Mouse (Mus musculus) thymus, adult 2 months (tissue): ENCODE measurements at regions not wholly inside any gene's neighbourhood (a gene's known extent, or its start where the extent isn't known, plus 50 kb on each side); places are given as distances from the start of the nearest gene placed in this dataset.

ENCODE experiments used
- DNase-seq: peaks from one replicate; pipeline ENCODE4 v3.0.0; 2021
- H3K27ac ChIP-seq: fragments of 200-500 bp; 2 replicates; pipeline ENCODE4 v1.5.1; 2012; ENCODE audit warnings: low read length, control low read depth; ENCODE audit not compliant: control insufficient read depth, insufficient read depth
- H3K27me3 ChIP-seq: fragments of 200-500 bp; 2 replicates; pipeline ENCODE4 v1.6.1; 2012; ENCODE audit warnings: mild to moderate bottlenecking, low read length, moderate library complexity, mixed read lengths; ENCODE audit not compliant: control insufficient read depth, insufficient read depth
- H3K36me3 ChIP-seq: fragments of 200-500 bp; 2 replicates; pipeline ENCODE4 v1.6.1; 2012; ENCODE audit warnings: mild to moderate bottlenecking, low read length, moderate library complexity; ENCODE audit not compliant: control insufficient read depth, insufficient read depth
- H3K4me1 ChIP-seq: fragments of 200-500 bp; replicated peaks from 2 replicates; pipeline ENCODE4 v1.6.1; 2012; ENCODE audit warnings: low read length; ENCODE audit not compliant: control insufficient read depth, insufficient read depth
- H3K4me3 ChIP-seq: fragments of 200-500 bp; 2 replicates; pipeline ENCODE4 v1.5.1; 2012; ENCODE audit warnings: mild to moderate bottlenecking, low read length, control low read depth, moderate library complexity; ENCODE audit not compliant: control insufficient read depth, insufficient read depth
- CTCF ChIP-seq: fragments of 200-500 bp; IDR thresholded peaks from 2 replicates; pipeline ENCODE4 v1.5.1; 2012; ENCODE audit warnings: mild to moderate bottlenecking, control low read depth, low read length, moderate library complexity, borderline replicate concordance; ENCODE audit not compliant: control insufficient read depth, poor library complexity, insufficient read depth; ENCODE audit errors: extremely low read depth
- POLR2A ChIP-seq: fragments of 200-500 bp; IDR thresholded peaks from 2 replicates; pipeline ENCODE4 v1.6.1; 2012; ENCODE audit warnings: mild to moderate bottlenecking, low read length, control low read depth, moderate library complexity; ENCODE audit not compliant: control insufficient read depth, poor library complexity, insufficient read depth; ENCODE audit errors: extremely low read depth
- WGBS: fragments of 180-500 bp; shearing (Covaris S2); methylation state at CpG from one replicate; pipeline ENCODE4 v1.1.7; 2018; 5-methylcytosine and 5-hydroxymethylcytosine counted together

DNA sequence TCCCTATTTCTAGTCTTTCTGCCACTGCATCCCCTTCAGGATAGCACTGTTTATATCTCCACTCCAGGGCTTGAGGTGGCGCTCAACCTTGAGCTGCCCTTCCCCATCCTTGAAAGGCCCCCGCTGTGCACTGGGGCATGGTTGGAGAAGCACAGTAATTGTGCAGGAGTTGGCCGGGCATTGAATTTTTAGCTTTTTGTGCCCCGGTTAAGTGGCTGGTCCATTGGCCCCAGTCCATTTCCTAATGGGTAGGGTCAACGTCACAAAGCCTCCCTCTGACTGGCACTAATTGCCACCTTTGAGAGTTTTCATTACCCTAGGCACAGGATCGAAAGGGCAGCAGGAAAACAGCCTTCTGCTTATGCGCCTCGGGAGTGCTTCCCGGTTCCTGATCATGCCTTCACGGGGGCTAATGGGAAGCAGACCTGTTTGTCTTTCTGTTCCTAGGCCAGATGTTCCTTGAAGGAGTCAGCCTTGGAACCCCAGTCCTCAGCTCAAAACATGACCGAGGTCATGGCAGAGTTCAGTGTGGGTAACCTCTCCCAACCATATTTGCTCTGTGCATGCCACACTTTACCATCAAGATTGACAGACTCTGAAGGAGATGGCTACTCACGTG is 80.5 kb upstream of the Ankrd55 start:
- no peak overlapping the region for H3K4me3 ChIP-seq
- WGBS = 98% methylated on average over 12 of the region's 12 CpGs
- DNase-seq = no peak
- no peaks in the 10 kb centered on the region for H3K36me3 ChIP-seq
- no peaks in the 10 kb centered on the region for H3K27me3 ChIP-seq
- no peaks in the 10 kb centered on the region for H3K4me1 ChIP-seq
- no peak overlapping the region for H3K27ac ChIP-seq
- no peak for TF ChIP-seq POLR2A
- TF ChIP-seq CTCF = no peak

DNA sequence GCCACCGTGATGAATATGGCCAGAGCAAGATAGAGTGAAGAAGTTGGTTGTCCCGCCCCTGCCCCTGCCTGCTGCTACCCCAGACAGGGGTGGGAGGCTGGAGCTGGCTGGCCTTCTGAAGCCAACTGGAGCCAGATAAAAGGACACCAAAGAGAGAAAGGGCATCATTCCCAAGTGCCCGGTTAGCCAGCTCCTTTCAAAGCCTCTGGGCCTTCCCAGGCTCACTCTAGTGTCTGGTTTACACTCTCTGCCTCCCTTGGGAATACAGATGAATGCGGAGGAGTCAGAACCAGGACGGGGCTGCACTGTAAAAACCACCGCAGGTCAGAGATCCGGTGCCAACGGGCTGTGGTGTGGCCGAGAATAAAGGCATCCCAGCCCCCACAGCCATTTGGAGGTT is 76.4 kb upstream of the Ankrd55 start:
- H3K27ac ChIP-seq = no peak overlapping the region
- no peak for DNase-seq
- no peaks in the 10 kb centered on the region for H3K27me3 ChIP-seq
- H3K4me3 ChIP-seq = no peak overlapping the region
- 88% methylated on average over 9 of the region's 9 CpGs for WGBS
- TF ChIP-seq CTCF = no peak
- no peak for TF ChIP-seq POLR2A
- no peaks in the 10 kb centered on the region for H3K36me3 ChIP-seq
- no peaks in the 10 kb centered on the region for H3K4me1 ChIP-seq

DNA sequence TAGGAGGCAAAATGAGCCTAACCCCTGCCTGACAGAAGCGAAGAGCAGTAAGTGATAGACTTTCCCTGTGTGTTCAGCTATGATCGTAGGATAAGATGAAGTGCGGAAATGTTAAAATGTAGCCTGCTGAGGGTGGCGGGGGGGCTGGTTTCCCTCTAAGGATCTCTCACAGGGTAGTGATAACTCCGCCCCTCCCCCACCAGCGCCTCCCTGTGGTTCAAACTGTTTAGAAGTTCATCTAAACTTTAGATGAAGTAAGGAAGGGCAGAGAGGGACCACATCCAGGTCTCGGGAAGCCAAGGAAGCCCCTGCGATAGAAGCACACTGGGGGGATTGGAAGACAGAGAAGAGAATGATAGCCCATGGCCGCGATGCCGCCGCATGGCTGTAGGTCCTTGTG is 75.9 kb upstream of the Ankrd55 start:
- TF ChIP-seq CTCF (no peak), POLR2A (no peak)
- no peaks in the 10 kb centered on the region for H3K4me1 ChIP-seq
- H3K36me3 ChIP-seq = no peaks in the 10 kb centered on the region
- H3K4me3 ChIP-seq = no peak overlapping the region
- no peak for DNase-seq
- no peaks in the 10 kb centered on the region for H3K27me3 ChIP-seq
- WGBS = 87% methylated on average over 12 of the region's 12 CpGs
- H3K27ac ChIP-seq = no peak overlapping the region

DNA sequence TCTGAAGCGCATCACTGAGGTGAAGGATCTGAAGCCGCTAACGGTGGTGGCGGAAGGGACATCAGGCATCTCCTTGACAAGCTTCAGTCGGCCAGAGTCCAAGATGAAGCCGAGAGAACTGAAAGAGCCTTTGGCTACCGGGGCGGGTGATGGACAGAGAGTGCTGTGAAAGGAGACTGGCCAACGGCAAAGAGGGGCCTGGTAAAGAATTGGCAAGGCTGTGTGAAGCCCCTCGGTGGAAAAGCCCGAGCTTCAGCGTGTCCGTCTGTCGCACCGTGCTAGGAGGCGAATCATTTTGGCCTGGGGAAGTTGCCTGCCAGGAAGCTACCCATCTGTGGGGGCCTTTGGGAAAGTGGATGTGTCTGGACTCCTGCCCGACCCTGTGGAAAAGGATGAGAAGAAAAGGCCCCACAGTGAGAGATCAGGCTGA is 74.6 kb upstream of the Ankrd55 start:
- H3K4me1 ChIP-seq = no peaks in the 10 kb centered on the region
- 90% methylated on average over 17 of the region's 17 CpGs for WGBS
- H3K27ac ChIP-seq = no peak overlapping the region
- no peak overlapping the region for H3K4me3 ChIP-seq
- H3K36me3 ChIP-seq = no peaks in the 10 kb centered on the region
- no peaks in the 10 kb centered on the region for H3K27me3 ChIP-seq
- DNase-seq = no peak
- TF ChIP-seq POLR2A (no peak), CTCF (no peak)

DNA sequence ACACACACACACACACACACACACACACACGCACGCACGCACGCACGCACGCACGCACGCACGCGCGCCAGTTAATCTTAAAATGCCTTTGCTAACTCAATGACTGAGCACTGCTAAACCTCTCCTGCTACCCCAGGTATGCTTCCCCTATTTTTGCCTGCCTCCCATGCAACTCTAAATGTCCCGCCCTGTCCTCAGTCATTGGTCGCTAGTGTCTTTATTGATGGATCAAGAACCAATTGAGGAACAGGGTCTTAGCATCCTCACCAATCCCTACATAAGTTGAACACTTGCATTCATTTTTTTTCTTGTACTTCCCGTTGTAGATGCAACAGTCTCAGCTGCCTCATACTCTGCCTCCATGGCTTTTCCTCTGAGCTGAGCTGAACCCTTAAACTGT is 72.2 kb upstream of the Ankrd55 start:
- H3K4me1 ChIP-seq = no peaks in the 10 kb centered on the region
- no peaks in the 10 kb centered on the region for H3K36me3 ChIP-seq
- 99% methylated on average over 14 of the region's 14 CpGs for WGBS
- TF ChIP-seq POLR2A (no peak), CTCF (no peak)
- DNase-seq = no peak
- no peak overlapping the region for H3K27ac ChIP-seq
- H3K27me3 ChIP-seq = no peaks in the 10 kb centered on the region
- H3K4me3 ChIP-seq = no peak overlapping the region

DNA sequence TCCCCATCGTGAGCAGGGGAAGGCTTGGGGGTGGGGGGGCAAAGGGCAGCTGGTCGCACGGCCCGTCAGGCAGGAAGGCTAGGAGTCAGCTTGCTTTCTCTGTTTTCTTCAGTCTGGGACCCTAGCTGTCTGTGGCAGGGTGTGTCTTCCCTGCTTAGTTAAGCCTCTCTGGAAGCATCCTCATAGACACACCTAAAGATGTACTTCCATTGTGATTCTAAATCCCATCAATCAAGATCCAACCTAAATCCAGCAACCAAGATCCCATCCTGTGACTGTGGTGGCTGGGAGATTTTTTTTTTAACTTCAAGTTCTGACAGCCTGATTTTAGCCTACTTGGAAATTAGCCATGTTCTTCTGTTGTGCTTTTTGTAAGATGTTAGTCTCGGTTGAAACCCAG is 69.9 kb upstream of the Ankrd55 start:
- Histone ChIP-seq H3K4me3 (no peak overlapping the region), H3K27ac (no peak overlapping the region), H3K36me3 (no peaks in the 10 kb centered on the region), H3K27me3 (no peaks in the 10 kb centered on the region), H3K4me1 (no peaks in the 10 kb centered on the region)
- no peak for DNase-seq
- 84% methylated on average over 5 of the region's 5 CpGs for WGBS
- TF ChIP-seq POLR2A = no peak
- no peak for TF ChIP-seq CTCF

DNA sequence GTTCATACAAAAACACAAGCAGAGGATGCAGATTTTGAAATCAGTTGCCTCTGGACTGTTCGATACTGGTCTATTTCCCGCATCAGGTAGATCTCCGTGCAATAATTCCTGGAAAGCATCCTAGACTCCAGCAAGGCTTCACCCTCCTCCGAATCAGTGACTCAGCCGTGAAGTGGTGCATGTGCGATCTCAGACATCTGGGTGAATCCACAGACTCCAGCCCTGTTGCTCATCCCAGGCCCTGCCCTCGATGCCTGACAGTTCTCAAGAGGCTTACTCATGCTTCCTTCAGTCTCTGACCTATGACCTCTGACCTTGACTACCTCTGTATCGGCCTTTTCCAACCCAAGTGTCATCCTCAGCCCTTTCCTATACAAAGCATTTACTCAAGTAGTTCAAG is 68.1 kb upstream of the Ankrd55 start:
- 97% methylated on average over 8 of the region's 8 CpGs for WGBS
- no peak for TF ChIP-seq POLR2A
- no peaks in the 10 kb centered on the region for H3K36me3 ChIP-seq

More for the DNA sequence above, 68.1 kb upstream of the Ankrd55 start:
- Histone ChIP-seq H3K4me1 (no peaks in the 10 kb centered on the region), H3K27me3 (no peaks in the 10 kb centered on the region), H3K27ac (no peak overlapping the region), H3K4me3 (no peak overlapping the region)
- DNase-seq = no peak
